Mouse (Mus musculus) stomach, postnatal 0 days (tissue): ENCODE results near the gene Ccdc47. TPM values are rescaled to one million over a fixed set of nuclear protein-coding genes. Genes with fewer than 3 reads are reported as not detected.

ENCODE experiments used
- ATAC-seq: fragments of 200-750 bp; cut with Nextera tagmentation; 2 replicates; pipeline ENCODE4 v1.8.0; 2017; ENCODE audit not compliant: low FRiP score, low TSS enrichment
- DNase-seq: peaks from one replicate; pipeline ENCODE4 v3.0.0-alpha.2; 2016; ENCODE audit warnings: low spot score
- H3K27ac ChIP-seq: fragments of 300-500 bp; sonication (generic); replicated peaks from 2 replicates; pipeline ENCODE4 v1.5.1; 2014; ENCODE audit warnings: mild to moderate bottlenecking, control low read depth
- H3K27me3 ChIP-seq: fragments of 300-500 bp; sonication (generic); 2 replicates; pipeline ENCODE4 v1.6.1; 2014; ENCODE audit warnings: low read length; ENCODE audit not compliant: control insufficient read depth, insufficient read depth
- H3K36me3 ChIP-seq: fragments of 300-500 bp; sonication (generic); 2 replicates; pipeline ENCODE4 v1.6.1; 2014; ENCODE audit warnings: low read length, mixed read lengths; ENCODE audit not compliant: control insufficient read depth, insufficient read depth
- H3K4me1 ChIP-seq: fragments of 300-500 bp; sonication (generic); replicated peaks from 2 replicates; pipeline ENCODE4 v1.6.1; 2014; ENCODE audit warnings: antibody characterized with exemption; ENCODE audit not compliant: control insufficient read depth, insufficient read depth
- H3K4me2 ChIP-seq: fragments of 300-500 bp; sonication (generic); replicated peaks from 2 replicates; pipeline ENCODE4 v1.6.1; 2014; ENCODE audit warnings: low read depth, mild to moderate bottlenecking, control low read depth, moderate library complexity
- H3K4me3 ChIP-seq: fragments of 300-500 bp; sonication (generic); 2 replicates; pipeline ENCODE4 v1.5.1; 2014; ENCODE audit warnings: low read depth, low read length, control low read depth
- H3K9ac ChIP-seq: fragments of 300-500 bp; sonication (generic); 2 replicates; pipeline ENCODE4 v1.6.1; 2014; ENCODE audit warnings: mild to moderate bottlenecking, low read length, control low read depth, mixed read lengths
- H3K9me3 ChIP-seq: fragments of 300-500 bp; sonication (generic); 2 replicates; pipeline ENCODE4 v1.6.1; 2016; ENCODE audit warnings: low read length; ENCODE audit not compliant: control insufficient read depth
- CTCF ChIP-seq: IDR thresholded peaks from 2 replicates; pipeline ENCODE4 v1.5.1; 2016; ENCODE audit warnings: antibody characterized with exemption, low read depth, mild to moderate bottlenecking, moderate library complexity
- EP300 ChIP-seq: optimal IDR thresholded peaks from 2 replicates; pipeline ENCODE3; 2016; ENCODE audit warnings: antibody characterized with exemption
- WGBS: fragments of 180-500 bp; shearing (Covaris S2); extraction: QIAGEN DNeasy Blood & Tissue Kit; methylation state at CpG from one replicate; pipeline ENCODE4 v1.1.7; 2014; 5-methylcytosine and 5-hydroxymethylcytosine counted together
- polyA plus RNA-seq: library from polyadenylated mRNA; unstranded; fragments of >200 nt; fragmentation: Nextera tagmentation; extraction: Ambion mirVana; gene quantifications from 2 replicates; pipeline ENCODE4 v1.2.1, GENCODE M21; 2015

The Ccdc47 gene
- polyA plus RNA-seq, 1 experiment from 2014 or later: 51.4 TPM

- TF ChIP-seq CTCF (no peak), EP300 (no peak)
- Histone ChIP-seq H3K9me3 (no peaks in the 10 kb centered on the region), H3K4me3 (no peak overlapping the region), H3K27ac (no peak overlapping the region), H3K36me3 (peaks cover 4% of the 10 kb centered on the region; the same call in 1 of the 2 replicates), H3K4me1 (0 out of 2 replicates have a peak, but pooled peaks cover 2% of the 10 kb centered on the region), H3K9ac (no peak overlapping the region), H3K27me3 (no peaks in the 10 kb centered on the region), H3K4me2 (no peak overlapping the region)
- DNase-seq (no peak), ATAC-seq (no peak)
- 84% methylated on average over 4 of the region's 4 CpGs for WGBS
Observed at GRCm38 (mm10) chr11:106163546-106163945, 52.6 kb downstream of the Ccdc47 start.

GRCm38 (mm10) chr11:106162237-106162636, 53.9 kb downstream of the Ccdc47 start:
- no peak overlapping the region for H3K4me3 ChIP-seq
- H3K36me3 ChIP-seq: peaks cover 4% of the 10 kb centered on the region; the same call in 1 of the 2 replicates
- H3K27me3 ChIP-seq: no peaks in the 10 kb centered on the region
- TF ChIP-seq CTCF (no peak), EP300 (no peak)
- H3K27ac ChIP-seq: no peak overlapping the region
- ATAC-seq: no peak
- no peak for DNase-seq
- WGBS: 75% methylated on average over 2 of the region's 2 CpGs
- H3K9me3 ChIP-seq: no peaks in the 10 kb centered on the region
- H3K4me2 ChIP-seq: no peak overlapping the region
- 0 out of 2 replicates have a peak, but pooled peaks cover 2% of the 10 kb centered on the region for H3K4me1 ChIP-seq
- no peak overlapping the region for H3K9ac ChIP-seq

- peak within 1 kb of the TSS; percentile 83 for H3K9ac ChIP-seq
- WGBS: 35% methylated on average over 22 of the region's 22 CpGs
- TF ChIP-seq CTCF: no peak
- no peak for TF ChIP-seq EP300
- 0 out of 2 replicates have a peak, but pooled peaks cover 2% of the 10 kb centered on the region for H3K4me1 ChIP-seq
- no peak; the same call in 1 of the 2 replicates for ATAC-seq
- H3K27ac ChIP-seq: peak within 1 kb of the TSS; percentile 88
- H3K4me3 ChIP-seq: peak within 1 kb of the TSS; percentile 69
- DNase-seq: no peak
- peak within 1 kb of the TSS; percentile 92 for H3K4me2 ChIP-seq
- peaks cover 2% of the 10 kb centered on the region for H3K36me3 ChIP-seq
- H3K27me3 ChIP-seq: no peaks in the 10 kb centered on the region
- H3K9me3 ChIP-seq: no peaks in the 10 kb centered on the region
Observed at GRCm38 (mm10) chr11:106160841-106161721, 55.1 kb downstream of the Ccdc47 start, which contains the start of the genes Gm10840 and Limd2. Gm10840 (plus strand) TSS chr11:106160850. Limd2 (minus strand) TSS chr11:106160860.

- peak; percentile 35 for ATAC-seq
- Histone ChIP-seq H3K9ac (peak overlapping the region; percentile 83), H3K4me1 (0 out of 2 replicates have a peak, but pooled peaks cover 2% of the 10 kb centered on the region), H3K4me3 (peak overlapping the region; percentile 69), H3K4me2 (peak overlapping the region; percentile 92), H3K36me3 (peaks cover 5% of the 10 kb centered on the region), H3K27me3 (no peaks in the 10 kb centered on the region), H3K27ac (peak overlapping the region; percentile 88), H3K9me3 (no peaks in the 10 kb centered on the region)
- TF ChIP-seq EP300: no peak
- peak; percentile 36; the same call in 1 of the 2 replicates for TF ChIP-seq CTCF
- DNase-seq: peak; percentile 66
- under 1% methylated on average over 67 of the region's 106 CpGs for WGBS
Observed at GRCm38 (mm10) chr11:106159921-106160840, 56.0 kb downstream of the Ccdc47 start.

DNA sequence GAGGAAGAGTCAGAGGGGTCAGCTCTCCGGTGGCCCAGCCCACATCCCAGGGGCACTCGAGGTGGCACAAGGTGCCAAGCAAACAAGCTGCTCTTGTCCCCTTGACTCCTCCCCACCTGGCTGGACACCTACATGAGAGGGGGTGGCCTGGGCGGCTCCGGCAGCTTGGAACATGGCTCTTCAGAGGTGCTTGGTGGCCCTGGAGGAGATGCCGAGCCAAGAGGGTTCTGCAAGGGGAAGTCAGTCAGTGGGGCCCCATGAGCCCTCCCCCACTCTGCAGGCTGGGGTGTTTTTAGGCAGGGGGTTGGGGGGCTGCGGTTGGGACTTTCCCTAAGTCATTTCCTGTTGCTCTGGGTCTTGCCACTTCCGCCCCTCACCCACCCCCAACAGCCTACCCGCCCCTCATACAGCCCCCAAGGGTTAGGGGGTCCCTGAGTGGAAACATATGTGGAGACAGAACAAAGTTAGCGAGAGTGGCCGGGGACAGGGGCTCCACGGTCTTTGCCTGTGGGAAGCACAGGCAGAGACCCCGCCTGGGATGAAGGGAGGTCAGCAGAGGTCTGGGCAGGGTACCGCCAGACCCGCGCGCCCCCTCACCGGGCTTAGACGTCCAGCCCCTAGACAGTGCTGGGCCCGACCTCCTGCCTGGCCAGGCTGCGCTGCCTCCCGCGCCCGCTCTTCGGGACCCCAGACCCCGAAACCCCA, 56.8 kb downstream of the Ccdc47 start:
- 3% methylated on average over 25 of the region's 25 CpGs for WGBS
- DNase-seq: peak; percentile 55
- H3K36me3 ChIP-seq: peaks cover 7% of the 10 kb centered on the region

More for the DNA sequence above, 56.8 kb downstream of the Ccdc47 start:
- peak overlapping the region; percentile 92 for H3K4me2 ChIP-seq
- peak overlapping the region; percentile 69 for H3K4me3 ChIP-seq
- H3K9me3 ChIP-seq: no peaks in the 10 kb centered on the region
- TF ChIP-seq CTCF (no peak), EP300 (no peak)
- peak overlapping the region; percentile 88 for H3K27ac ChIP-seq
- H3K27me3 ChIP-seq: no peaks in the 10 kb centered on the region
- H3K4me1 ChIP-seq: 0 out of 2 replicates have a peak, but pooled peaks cover 2% of the 10 kb centered on the region
- peak; percentile 59 for ATAC-seq
- H3K9ac ChIP-seq: peak overlapping the region; percentile 83
